Mouse (Mus musculus): ENCODE measurements around the gene Olfr157. TPM values are rescaled to one million over a fixed set of nuclear protein-coding genes. Genes with fewer than 3 reads are reported as not detected.

The Olfr157 gene
- total and polyA plus RNA-seq, 3 experiments, result 0.01 TPM; not detected in 2

GRCm38 (mm10) chr4:43838326-43838725 lies 1.7 kb downstream of the Olfr157 start:
- Histone ChIP-seq H3K27ac (ENCODE audit: control insufficient read depth, low read depth, low read length) (no peak overlapping the region), H3K79me2 (ENCODE audit: control insufficient read depth, insufficient read depth, low read length, poor library complexity) (no peaks in the 10 kb centered on the region), H3K9ac (ENCODE audit: control insufficient read depth, low read depth, low read length, poor library complexity, severe bottlenecking) (no peak overlapping the region), H3K9me3 (replicated peaks; ENCODE audit: insufficient read depth, low read length) (no peaks in the 10 kb centered on the region), H3K27me3 (ENCODE audit: control insufficient read depth in 1 of 2, insufficient read depth in 2 of 2, low read length in 2 of 2) (0 out of 4 replicates have a peak, but pooled peaks cover 0 to 2% of the 10 kb centered on the region in 2 experiments), H3K4me1 (ENCODE audit: control insufficient read depth in 1 of 2, insufficient read depth in 2 of 2, low read length in 2 of 2) (no peaks in the 10 kb centered on the region), H3K36me3 (ENCODE audit: control insufficient read depth in 1 of 2, insufficient read depth in 2 of 2, low read length in 2 of 2) (no peaks in the 10 kb centered on the region), H3K4me3 (ENCODE audit: control insufficient read depth in 1 of 2, insufficient read depth in 1 of 2, low read depth in 2 of 2, low read length in 2 of 2) (no peak overlapping the region)
- TF ChIP-seq TCF12 (IDR thresholded peaks at IDR 0.05; ENCODE audit: low read depth, low read length) (no peak), ZMIZ1 (IDR thresholded peaks at IDR 0.05; ENCODE audit: low read depth, low read length) (no peak), POLR2AphosphoS5 (IDR thresholded peaks at IDR 0.05; ENCODE audit: borderline replicate concordance, low read depth, low read length) (no peak), CHD2 (IDR thresholded peaks at IDR 0.05; ENCODE audit: low read length) (no peak), EP300 (IDR thresholded peaks at IDR 0.05; ENCODE audit: low read depth in 1 of 2, low read length in 2 of 2) (no peak), NRF1 (IDR thresholded peaks at IDR 0.05; ENCODE audit: insufficient read depth, low read depth, low read length, poor library complexity, severe bottlenecking) (no peak), E2F4 (IDR thresholded peaks at IDR 0.05; ENCODE audit: borderline replicate concordance, low read depth, low read length) (no peak), ELF1 (IDR thresholded peaks at IDR 0.05; ENCODE audit: low read depth, low read length) (no peak), USF1 (IDR thresholded peaks at IDR 0.05; ENCODE audit: low read depth, low read length) (no peak), POLR2AphosphoS2 (IDR thresholded peaks at IDR 0.05; ENCODE audit: low read length) (no peak), RCOR1 (IDR thresholded peaks at IDR 0.05; ENCODE audit: low read depth, low read length) (no peak), USF2 (IDR thresholded peaks at IDR 0.05; ENCODE audit: borderline replicate concordance in 1 of 2, insufficient read depth in 1 of 2, low read depth in 1 of 2, low read length in 2 of 2) (no peak), ZKSCAN1 (IDR thresholded peaks at IDR 0.05; ENCODE audit: low read depth, low read length) (no peak), MXI1 (IDR thresholded peaks at IDR 0.05; ENCODE audit: low read depth, low read length) (no peak), MYC (IDR thresholded peaks at IDR 0.05; ENCODE audit: low read depth, low read length) (no peak), GABPA (IDR thresholded peaks at IDR 0.05; ENCODE audit: low read depth, low read length) (no peak), ZNF384 (IDR thresholded peaks at IDR 0.05; ENCODE audit: low read depth, low read length) (no peak), BHLHE40 (IDR thresholded peaks at IDR 0.05; ENCODE audit: borderline replicate concordance, low read depth, low read length) (no peak), MAFK (IDR thresholded peaks at IDR 0.05; ENCODE audit: borderline replicate concordance, low read depth, low read length) (no peak), SIN3A (IDR thresholded peaks at IDR 0.05; ENCODE audit: low read length) (no peak)
- no peak for DNase-seq (ENCODE audit: low read depth, low spot score)

- Histone ChIP-seq H3K4me1 (ENCODE audit: control insufficient read depth in 1 of 2, insufficient read depth in 2 of 2, low read length in 2 of 2) (no peaks in the 10 kb centered on the region), H3K4me3 (ENCODE audit: control insufficient read depth in 1 of 2, insufficient read depth in 1 of 2, low read depth in 2 of 2, low read length in 2 of 2) (no peak overlapping the region)
Measured at GRCm38 (mm10) chr4:43834749-43835148, 5.3 kb downstream of the Olfr157 start.

More at GRCm38 (mm10) chr4:43834749-43835148, 5.3 kb downstream of the Olfr157 start:
- no peaks in the 10 kb centered on the region for H3K79me2 ChIP-seq (ENCODE audit: control insufficient read depth, insufficient read depth, low read length, poor library complexity)
- no peak overlapping the region for H3K9ac ChIP-seq (ENCODE audit: control insufficient read depth, low read depth, low read length, poor library complexity, severe bottlenecking)
- no peaks in the 10 kb centered on the region for H3K9me3 ChIP-seq (replicated peaks; ENCODE audit: insufficient read depth, low read length)
- TF ChIP-seq KAT2A (conservative IDR thresholded peaks at IDR 0.05; ENCODE audit: low read depth, low read length) (no peak), JUND (IDR thresholded peaks at IDR 0.05; ENCODE audit: low read depth, low read length) (no peak), USF2 (IDR thresholded peaks at IDR 0.05; ENCODE audit: borderline replicate concordance in 1 of 2, insufficient read depth in 1 of 2, low read depth in 1 of 2, low read length in 2 of 2) (no peak), TBP (IDR thresholded peaks at IDR 0.05; ENCODE audit: low read depth, low read length) (no peak), MAFK (IDR thresholded peaks at IDR 0.05; ENCODE audit: borderline replicate concordance, low read depth, low read length) (no peak), MXI1 (IDR thresholded peaks at IDR 0.05; ENCODE audit: low read depth, low read length) (no peak), GATA1 (IDR thresholded peaks at IDR 0.05; ENCODE audit: low read depth, low read length) (no peak), CHD2 (IDR thresholded peaks at IDR 0.05; ENCODE audit: low read length) (no peak), ETS1 (IDR thresholded peaks at IDR 0.05; ENCODE audit: low read depth, low read length) (no peak), ZMIZ1 (IDR thresholded peaks at IDR 0.05; ENCODE audit: low read depth, low read length) (no peak)
- no peaks in the 10 kb centered on the region for H3K36me3 ChIP-seq (ENCODE audit: control insufficient read depth in 1 of 2, insufficient read depth in 2 of 2, low read length in 2 of 2)
- 0 out of 4 replicates have a peak, but pooled peaks cover 0 to 2% of the 10 kb centered on the region in 2 experiments for H3K27me3 ChIP-seq (ENCODE audit: control insufficient read depth in 1 of 2, insufficient read depth in 2 of 2, low read length in 2 of 2)
- no peak for DNase-seq (ENCODE audit: low read depth, low spot score)
- no peak overlapping the region for H3K27ac ChIP-seq (ENCODE audit: control insufficient read depth, low read depth, low read length)
